Mouse (Mus musculus) thymus, adult 2 months (tissue): Measurements from ENCODE around the gene Slc1a5.

ENCODE experiments used
- CTCF ChIP-seq: fragments of 200-500 bp; IDR thresholded peaks from 2 replicates; pipeline ENCODE4 v1.5.1; 2012; ENCODE audit warnings: mild to moderate bottlenecking, control low read depth, low read length, moderate library complexity, borderline replicate concordance; ENCODE audit not compliant: control insufficient read depth, poor library complexity, insufficient read depth; ENCODE audit errors: extremely low read depth
- POLR2A ChIP-seq: fragments of 200-500 bp; IDR thresholded peaks from 2 replicates; pipeline ENCODE4 v1.6.1; 2012; ENCODE audit warnings: mild to moderate bottlenecking, low read length, control low read depth, moderate library complexity; ENCODE audit not compliant: control insufficient read depth, poor library complexity, insufficient read depth; ENCODE audit errors: extremely low read depth

- TF ChIP-seq CTCF, result no peak; the same call in 1 of the 2 replicates
- no peak for TF ChIP-seq POLR2A
Observed at GRCm38 (mm10) chr7:16807936-16808335, 26.8 kb downstream of the Slc1a5 start.
